ENCODE assay signal across 8 mouse cellular contexts in the genomic region with DNA sequence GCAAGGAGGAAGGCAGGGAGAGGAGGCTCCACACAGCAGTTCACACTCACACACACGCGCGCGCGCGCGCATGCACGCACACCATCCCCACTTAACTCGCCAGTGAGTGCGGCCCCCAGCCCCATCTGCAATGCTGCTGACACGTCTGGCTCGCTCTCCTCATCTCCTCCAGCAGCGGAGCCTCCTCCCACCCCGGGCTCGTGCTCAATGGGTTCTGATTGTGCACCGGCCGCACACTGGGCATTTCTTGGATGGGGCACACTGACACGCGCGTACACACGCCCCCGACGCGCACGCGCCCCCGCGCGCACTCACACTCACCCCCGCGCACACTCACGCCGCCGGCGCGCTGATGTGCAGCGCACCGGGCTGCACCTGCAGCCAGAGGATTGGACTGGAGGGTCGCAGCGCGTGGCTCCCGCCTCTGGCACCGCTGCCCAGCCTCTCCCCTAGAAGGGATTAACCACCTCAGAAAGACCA. TPM values are rescaled to one million over a fixed set of nuclear protein-coding genes. Genes with fewer than 3 reads are reported as not detected.
DNase-seq lines count a peak whose midpoint lies in the region; ATAC-seq lines count a peak whose summit lies in the region.

No protein-coding gene starts in this region.

- H3K4me1 ChIP-seq in kidney, embryonic 14.5 days (ENCODE audit: control insufficient read depth, insufficient read depth, low read length), result peaks cover 6% of the 10 kb centered on the region; the same call in 1 of the 2 replicates
- H3K4me1 ChIP-seq in neural tube, embryonic 12.5 days, result peaks cover 8% of the 10 kb centered on the region

- H3K36me3 ChIP-seq in kidney, embryonic 14.5 days (ENCODE audit: control insufficient read depth, insufficient read depth, low read length), result no peaks in the 10 kb centered on the region
- H3K36me3 ChIP-seq in neural tube, embryonic 12.5 days, result no peaks in the 10 kb centered on the region

- DNase-seq in kidney, adult 18-20 months, result no peak
- peak; percentile 75 to 77 for DNase-seq in cerebellum, postnatal 14 days
- peak; percentile 71 to 74 for DNase-seq in frontal cortex, postnatal 14 days (ENCODE audit: low spot score in 2 of 2)
- DNase-seq in left cerebral cortex, adult 8-10 months (ENCODE audit: low spot score in 2 of 2), result peak; percentile 73 to 84
- no peak for DNase-seq in testis, postnatal 14 days (ENCODE audit: low spot score)
- no peak for DNase-seq in spleen, postnatal 14 days (ENCODE audit: low spot score in 2 of 2)

- H3K4me2 ChIP-seq in kidney, embryonic 14.5 days (replicated peaks; ENCODE audit: low read depth, low read length), result peak overlapping the region; percentile 95
- H3K4me2 ChIP-seq in neural tube, embryonic 12.5 days (replicated peaks), result peak overlapping the region; percentile 87

- under 1% methylated on average over 38 of the region's 43 CpGs for WGBS in kidney, embryonic 14.5 days
- 1% methylated on average over 43 of the region's 43 CpGs for WGBS in neural tube, embryonic 12.5 days

- peak; percentile 70; the same call in 1 of the 2 replicates for ATAC-seq in kidney, embryonic 14.5 days (ENCODE audit: low FRiP score, low TSS enrichment)
- peak; percentile 81 for ATAC-seq in neural tube, embryonic 12.5 days (ENCODE audit: low FRiP score, low read depth)

- H3K27me3 ChIP-seq in kidney, embryonic 14.5 days (ENCODE audit: control insufficient read depth, insufficient read depth, low read length), result peaks cover 35% of the 10 kb centered on the region
- peaks cover 21% of the 10 kb centered on the region for H3K27me3 ChIP-seq in neural tube, embryonic 12.5 days (replicated peaks)

- H3K27ac ChIP-seq in kidney, embryonic 14.5 days (ENCODE audit: low read depth, low read length), result no peak overlapping the region
- peak overlapping the region; percentile 20; the same call in 1 of the 2 replicates for H3K27ac ChIP-seq in neural tube, embryonic 12.5 days

- peak overlapping the region; percentile 52 for H3K4me3 ChIP-seq in kidney, embryonic 14.5 days (ENCODE audit: low read length)
- H3K4me3 ChIP-seq in neural tube, embryonic 12.5 days, result peak overlapping the region; percentile 51

- no peaks in the 10 kb centered on the region for H3K9me3 ChIP-seq in kidney, embryonic 14.5 days (ENCODE audit: control insufficient read depth, low read length)
- no peaks in the 10 kb centered on the region for H3K9me3 ChIP-seq in neural tube, embryonic 12.5 days

- H3K9ac ChIP-seq in kidney, embryonic 14.5 days (ENCODE audit: low read depth, low read length), result no peak overlapping the region; the same call in 1 of the 2 replicates
- peak overlapping the region; percentile 57 for H3K9ac ChIP-seq in neural tube, embryonic 12.5 days

RNA-seq across cellular contexts. Expression of a gene that starts 1.1 kb away (rescaled TPM):
- 0.05 and 0.84 TPM in 2 replicates for polyA plus RNA-seq in kidney, embryonic 14.5 days (2014; fragmentation: Nextera tagmentation; extraction: Ambion mirVana)
- 100 to 1,000 TPM; 190 to 249 (median 208) TPM for total RNA-seq in left cerebral cortex, adult 8-10 months (2022)
- 15.1 and 15.4 TPM in 2 replicates for polyA plus RNA-seq in neural tube, embryonic 12.5 days (2016; fragmentation: Nextera tagmentation; extraction: Ambion mirVana)

Comparison
In these comparisons a context has a peak if more than half of its experiments do, and no peak if none do; other contexts are left out.
1. DNase-seq: peak in cerebellum, postnatal 14 days (2 of 2), frontal cortex, postnatal 14 days (2 of 2) and left cerebral cortex, adult 8-10 months (2 of 2); none in kidney, adult 18-20 months (single experiment), testis, postnatal 14 days (single experiment) and spleen, postnatal 14 days (0 of 2).